Mouse (Mus musculus) liver, embryonic 11.5 days (tissue): ENCODE measurements at regions not wholly inside any gene's neighbourhood (a gene's known extent, or its start where the extent isn't known, plus 50 kb on each side); places are given as distances from the start of the nearest gene placed in this dataset.

Experiments used
- ATAC-seq: fragments of 200-750 bp; cut with Nextera tagmentation; replicated peaks from 2 replicates; pipeline ENCODE4 v1.8.0; 2017; ENCODE audit warnings: moderate number of reproducible peaks, mild to moderate bottlenecking, moderate TSS enrichment, moderate library complexity; ENCODE audit not compliant: low FRiP score
- DNase-seq: peaks from one replicate; pipeline ENCODE4 v3.0.0-alpha.2; 2017; ENCODE audit warnings: low spot score
- H3K27ac ChIP-seq: fragments of 300-500 bp; sonication (generic); 2 replicates; pipeline ENCODE4 v1.5.1; 2014; ENCODE audit warnings: mild to moderate bottlenecking, low read depth, low read length, control low read depth
- H3K27me3 ChIP-seq: fragments of 300-500 bp; sonication (generic); replicated peaks from 2 replicates; pipeline ENCODE4 v1.6.1; 2014; ENCODE audit warnings: low read length, mixed read lengths; ENCODE audit not compliant: control insufficient read depth, insufficient read depth
- H3K36me3 ChIP-seq: fragments of 300-500 bp; sonication (generic); 2 replicates; pipeline ENCODE4 v1.6.1; 2014; ENCODE audit warnings: mild to moderate bottlenecking, low read length, moderate library complexity, mixed read lengths; ENCODE audit not compliant: control insufficient read depth, insufficient read depth
- H3K4me1 ChIP-seq: fragments of 300-500 bp; sonication (generic); replicated peaks from 2 replicates; pipeline ENCODE4 v1.6.1; 2014; ENCODE audit warnings: low read length, mixed read lengths; ENCODE audit not compliant: control insufficient read depth, insufficient read depth
- H3K4me2 ChIP-seq: fragments of 300-500 bp; sonication (generic); 2 replicates; pipeline ENCODE4 v1.6.1; 2014; ENCODE audit warnings: mild to moderate bottlenecking, control low read depth, moderate library complexity
- H3K4me3 ChIP-seq: fragments of 300-500 bp; sonication (generic); 2 replicates; pipeline ENCODE4 v1.5.1; 2014; ENCODE audit warnings: low read depth, low read length, control low read depth
- H3K9ac ChIP-seq: fragments of 300-500 bp; sonication (generic); 2 replicates; pipeline ENCODE4 v1.6.1; 2014; ENCODE audit warnings: low read depth, low read length, control low read depth
- H3K9me3 ChIP-seq: fragments of 300-500 bp; sonication (generic); 2 replicates; pipeline ENCODE4 v1.6.1; 2016; ENCODE audit warnings: low read length, inconsistent platforms, mixed read lengths; ENCODE audit not compliant: control insufficient read depth
- WGBS: fragments of 180-500 bp; shearing (Covaris S2); extraction: QIAGEN DNeasy Blood & Tissue Kit; methylation state at CpG from one replicate; pipeline ENCODE4 v1.1.7; 2014; 5-methylcytosine and 5-hydroxymethylcytosine counted together

DNA sequence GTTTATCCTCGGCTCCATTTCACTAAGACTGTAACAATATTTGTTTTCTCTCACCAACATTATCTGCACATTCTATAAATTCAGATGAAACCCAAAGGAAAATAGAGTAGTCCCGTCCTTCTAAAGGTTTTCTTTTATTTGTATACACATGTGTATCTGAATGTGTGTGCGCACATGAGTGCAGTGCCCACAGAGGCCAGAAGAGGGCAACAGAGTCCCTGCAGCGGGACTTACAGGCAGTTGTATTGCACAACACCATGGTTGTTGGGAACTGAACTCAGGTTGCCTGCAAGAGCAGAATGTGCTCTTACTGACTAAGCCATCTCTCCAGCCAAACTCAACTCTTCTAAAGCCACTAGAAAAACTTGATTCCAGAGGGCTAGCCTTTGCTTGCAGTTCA, 484.4 kb upstream of the Auts2 start:
- Histone ChIP-seq H3K9ac (no peak overlapping the region), H3K27me3 (no peaks in the 10 kb centered on the region), H3K9me3 (no peaks in the 10 kb centered on the region; the same call in 1 of the 2 replicates), H3K36me3 (no peaks in the 10 kb centered on the region), H3K4me1 (no peaks in the 10 kb centered on the region), H3K4me3 (no peak overlapping the region), H3K27ac (no peak overlapping the region), H3K4me2 (no peak overlapping the region)
- 77% methylated on average over 4 of the region's 4 CpGs for WGBS
- no peak for ATAC-seq
- DNase-seq: no peak

- H3K9ac ChIP-seq: no peak overlapping the region
- no peaks in the 10 kb centered on the region for H3K36me3 ChIP-seq
- H3K27ac ChIP-seq: no peak overlapping the region
- ATAC-seq: no peak
- no peak overlapping the region for H3K4me3 ChIP-seq
- 75% methylated on average over 4 of the region's 4 CpGs for WGBS
- H3K4me2 ChIP-seq: no peak overlapping the region
- no peaks in the 10 kb centered on the region; the same call in 1 of the 2 replicates for H3K9me3 ChIP-seq
- DNase-seq: no peak
- no peaks in the 10 kb centered on the region for H3K4me1 ChIP-seq
- no peaks in the 10 kb centered on the region for H3K27me3 ChIP-seq
These were observed 482.0 kb upstream of the Auts2 start for GRCm38 (mm10) chr5:133025121-133025520.

GRCm38 (mm10) chr5:133020821-133021220, 477.7 kb upstream of the Auts2 start:
- Histone ChIP-seq H3K4me1 (no peaks in the 10 kb centered on the region), H3K4me3 (no peak overlapping the region), H3K4me2 (no peak overlapping the region), H3K9ac (no peak overlapping the region), H3K36me3 (no peaks in the 10 kb centered on the region), H3K9me3 (no peaks in the 10 kb centered on the region), H3K27me3 (no peaks in the 10 kb centered on the region), H3K27ac (no peak overlapping the region)
- ATAC-seq (no peak), DNase-seq (no peak)

- Histone ChIP-seq H3K4me2 (no peak overlapping the region), H3K4me3 (no peak overlapping the region), H3K4me1 (no peaks in the 10 kb centered on the region), H3K9ac (no peak overlapping the region), H3K9me3 (no peaks in the 10 kb centered on the region), H3K36me3 (no peaks in the 10 kb centered on the region), H3K27ac (no peak overlapping the region), H3K27me3 (no peaks in the 10 kb centered on the region)
- ATAC-seq (no peak), DNase-seq (no peak)
- WGBS: 70% methylated on average over 1 of the region's 1 CpGs
These were observed 477.0 kb upstream of the Auts2 start for GRCm38 (mm10) chr5:133020116-133020515.

- no peak overlapping the region for H3K9ac ChIP-seq
- H3K9me3 ChIP-seq: peaks cover 3% of the 10 kb centered on the region; the same call in 1 of the 2 replicates
- no peaks in the 10 kb centered on the region for H3K36me3 ChIP-seq
- ATAC-seq (no peak), DNase-seq (no peak)
- no peak overlapping the region for H3K4me2 ChIP-seq
- H3K27me3 ChIP-seq: no peaks in the 10 kb centered on the region
- no peaks in the 10 kb centered on the region for H3K4me1 ChIP-seq
- H3K4me3 ChIP-seq: no peak overlapping the region
- WGBS: 83% methylated on average over 14 of the region's 14 CpGs
- H3K27ac ChIP-seq: no peak overlapping the region
These were observed 467.8 kb upstream of the Auts2 start for GRCm38 (mm10) chr5:133010624-133011575.

DNA sequence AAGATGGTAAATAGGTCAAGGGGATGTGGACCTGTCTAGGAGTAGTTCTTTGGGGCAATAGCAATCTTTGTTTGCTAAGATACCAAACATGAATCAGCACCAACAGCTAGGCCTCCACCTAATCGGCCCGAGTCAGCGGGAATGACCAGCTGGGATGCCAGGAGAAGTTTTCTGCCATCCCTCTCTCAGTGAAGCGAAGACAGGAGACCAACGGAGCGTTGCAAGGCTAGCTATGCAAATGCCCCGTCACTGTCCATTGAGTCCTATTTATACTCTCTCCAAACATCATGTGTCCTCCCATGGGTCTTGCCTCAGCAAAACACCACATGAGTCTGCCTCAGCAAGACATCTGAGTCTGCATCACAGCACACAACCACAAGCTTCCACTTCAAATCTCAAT, 439.7 kb upstream of the Auts2 start:
- Histone ChIP-seq H3K4me2 (no peak overlapping the region), H3K4me3 (no peak overlapping the region), H3K36me3 (no peaks in the 10 kb centered on the region), H3K9ac (no peak overlapping the region), H3K9me3 (no peaks in the 10 kb centered on the region), H3K4me1 (no peaks in the 10 kb centered on the region), H3K27ac (no peak overlapping the region), H3K27me3 (no peaks in the 10 kb centered on the region)
- DNase-seq (no peak), ATAC-seq (no peak)
- WGBS: 87% methylated on average over 7 of the region's 7 CpGs

GRCm38 (mm10) chr5:132979013-132979412, 435.9 kb upstream of the Auts2 start:
- Histone ChIP-seq H3K9ac (no peak overlapping the region), H3K27me3 (no peaks in the 10 kb centered on the region), H3K4me2 (no peak overlapping the region), H3K4me1 (no peaks in the 10 kb centered on the region), H3K4me3 (no peak overlapping the region), H3K9me3 (no peaks in the 10 kb centered on the region), H3K36me3 (no peaks in the 10 kb centered on the region), H3K27ac (no peak overlapping the region)
- DNase-seq (no peak), ATAC-seq (no peak)
- WGBS: 75% methylated on average over 5 of the region's 5 CpGs

DNA sequence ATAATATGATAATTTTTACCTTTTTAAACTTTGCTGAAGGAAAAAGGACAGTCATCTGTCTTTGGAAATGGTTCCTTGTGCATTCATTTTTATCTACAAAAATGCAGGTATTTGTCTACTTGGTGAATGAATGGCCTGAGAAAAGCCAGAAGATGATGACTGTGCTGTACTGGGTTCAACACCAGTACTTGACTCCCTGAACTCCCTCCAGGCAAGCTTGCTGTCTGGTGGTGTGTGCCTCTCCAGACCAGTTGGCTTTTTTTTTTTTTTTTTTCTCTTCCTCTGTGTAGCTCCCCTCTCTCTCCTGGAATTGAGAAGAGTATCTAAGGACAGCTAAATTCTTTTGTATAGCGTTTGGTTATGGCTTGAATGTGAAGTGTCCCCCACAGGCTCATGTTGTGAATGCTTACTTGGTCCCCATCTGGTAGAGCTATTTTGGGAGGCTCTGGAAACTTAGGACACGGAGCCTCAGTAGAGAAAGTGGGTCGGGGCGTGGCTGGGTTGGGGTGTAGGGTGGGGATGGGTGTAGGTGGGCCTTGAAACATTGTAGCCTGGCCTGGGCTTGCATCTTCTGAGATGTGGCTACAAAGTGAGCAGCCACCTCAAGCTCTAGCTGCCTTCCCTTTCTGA, 432.3 kb upstream of the Auts2 start:
- Histone ChIP-seq H3K36me3 (no peaks in the 10 kb centered on the region), H3K9me3 (no peaks in the 10 kb centered on the region), H3K4me2 (no peak overlapping the region), H3K27ac (no peak overlapping the region), H3K4me1 (no peaks in the 10 kb centered on the region), H3K27me3 (no peaks in the 10 kb centered on the region), H3K9ac (no peak overlapping the region), H3K4me3 (no peak overlapping the region)
- DNase-seq (no peak), ATAC-seq (no peak)
- 63% methylated on average over 4 of the region's 4 CpGs for WGBS

GRCm38 (mm10) chr5:132974876-132975275, 431.7 kb upstream of the Auts2 start:
- no peak overlapping the region for H3K4me2 ChIP-seq
- no peak overlapping the region for H3K4me3 ChIP-seq
- DNase-seq (no peak), ATAC-seq (no peak)
- no peaks in the 10 kb centered on the region for H3K4me1 ChIP-seq
- no peaks in the 10 kb centered on the region for H3K27me3 ChIP-seq
- 31% methylated on average over 3 of the region's 3 CpGs for WGBS
- no peaks in the 10 kb centered on the region for H3K9me3 ChIP-seq
- H3K9ac ChIP-seq: no peak overlapping the region
- no peak overlapping the region for H3K27ac ChIP-seq
- no peaks in the 10 kb centered on the region for H3K36me3 ChIP-seq
